Mouse (Mus musculus) lung, embryonic 14.5 days (tissue): ENCODE data around the gene Dand5. TPM values are rescaled to one million over a fixed set of nuclear protein-coding genes. Genes with fewer than 3 reads are reported as not detected.
A peak's percentile ranks its signal among the peaks of the same experiment; 100 is the strongest.

ENCODE experiments used
- ATAC-seq: fragments of 200-750 bp; cut with Nextera tagmentation; 2 replicates; pipeline ENCODE4 v1.8.0; 2017; ENCODE audit warnings: mild to moderate bottlenecking, moderate TSS enrichment, moderate library complexity; ENCODE audit not compliant: insufficient read depth
- DNase-seq: peaks from one replicate; pipeline ENCODE4 v3.0.0-alpha.2; 2015
- H3K27ac ChIP-seq: fragments of 300-500 bp; sonication (generic); 2 replicates; pipeline ENCODE4 v1.5.1; 2014; ENCODE audit warnings: low read depth, mild to moderate bottlenecking, moderate library complexity
- H3K27me3 ChIP-seq: fragments of 300-500 bp; sonication (generic); 2 replicates; pipeline ENCODE4 v1.6.1; 2014; ENCODE audit warnings: low read length, control low read depth; ENCODE audit not compliant: insufficient read depth
- H3K36me3 ChIP-seq: fragments of 300-500 bp; sonication (generic); 2 replicates; pipeline ENCODE4 v1.6.1; 2014; ENCODE audit warnings: control low read depth; ENCODE audit not compliant: insufficient read depth
- H3K4me1 ChIP-seq: fragments of 300-500 bp; sonication (generic); 2 replicates; pipeline ENCODE4 v1.6.1; 2014; ENCODE audit warnings: antibody characterized with exemption, control low read depth; ENCODE audit not compliant: insufficient read depth
- H3K4me2 ChIP-seq: fragments of 300-500 bp; sonication (generic); 2 replicates; pipeline ENCODE4 v1.6.1; 2014; ENCODE audit warnings: mild to moderate bottlenecking
- H3K4me3 ChIP-seq: fragments of 300-500 bp; sonication (generic); 2 replicates; pipeline ENCODE4 v1.5.1; 2014; ENCODE audit warnings: low read depth, low read length
- H3K9ac ChIP-seq: fragments of 300-500 bp; sonication (generic); 2 replicates; pipeline ENCODE4 v1.6.1; 2014
- H3K9me3 ChIP-seq: fragments of 300-500 bp; sonication (generic); 2 replicates; pipeline ENCODE4 v1.6.1; 2016; ENCODE audit warnings: low read depth, low read length, control low read depth
- CTCF ChIP-seq: IDR thresholded peaks from 2 replicates; pipeline ENCODE4 v1.5.1; 2016; ENCODE audit warnings: antibody characterized with exemption, low read depth
- WGBS: fragments of 180-500 bp; shearing (Covaris S2); extraction: QIAGEN DNeasy Blood & Tissue Kit; methylation state at CpG from one replicate; pipeline ENCODE4 v1.1.7; 2014; 5-methylcytosine and 5-hydroxymethylcytosine counted together
- polyA plus RNA-seq: library from polyadenylated mRNA; unstranded; fragments of >200 nt; fragmentation: Nextera tagmentation; extraction: Ambion mirVana; gene quantifications from 2 replicates; pipeline ENCODE4 v1.2.1, GENCODE M21; 2014

The Dand5 gene
- polyA plus RNA-seq, 1 experiment from 2014 or later = 4.6 TPM

- Histone ChIP-seq H3K4me2 (peak overlapping the region; percentile 59), H3K9ac (no peak overlapping the region; the same call in 1 of the 2 replicates), H3K27ac (no peak overlapping the region), H3K4me3 (peak overlapping the region; percentile 30), H3K9me3 (no peaks in the 10 kb centered on the region), H3K27me3 (peaks cover 8% of the 10 kb centered on the region; the same call in 1 of the 2 replicates), H3K4me1 (peaks cover 3% of the 10 kb centered on the region), H3K36me3 (no peaks in the 10 kb centered on the region)
- WGBS = 20% methylated on average over 10 of the region's 10 CpGs
- ATAC-seq (no peak), DNase-seq (no peak)
- no peak for TF ChIP-seq CTCF
These were observed 11.3 kb downstream of the Dand5 start for GRCm38 (mm10) chr8:84811303-84811702.

DNA sequence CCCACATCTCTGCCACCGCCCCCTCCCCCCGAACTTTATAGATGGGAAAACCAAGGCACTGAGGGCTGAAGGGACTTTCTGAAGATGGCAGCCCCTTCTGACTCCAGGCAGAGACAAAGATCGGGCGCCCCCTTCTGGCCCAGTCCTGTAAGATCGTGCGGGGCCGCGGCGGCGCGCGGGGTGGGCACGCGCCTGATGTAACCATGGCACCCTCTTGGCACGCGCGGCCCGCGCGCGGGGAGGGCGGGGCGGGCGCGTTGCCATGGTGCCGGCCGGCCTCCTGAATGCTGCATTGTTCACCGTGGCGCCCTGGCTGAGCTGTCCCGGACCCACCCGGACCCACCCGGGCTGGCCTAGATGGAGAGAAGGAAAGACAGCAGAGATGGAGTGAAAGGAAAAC, 11.7 kb downstream of the Dand5 start:
- Histone ChIP-seq H3K9me3 (no peaks in the 10 kb centered on the region), H3K9ac (no peak overlapping the region; the same call in 1 of the 2 replicates), H3K36me3 (no peaks in the 10 kb centered on the region), H3K4me2 (peak overlapping the region; percentile 59), H3K27ac (0 out of 2 replicates have a peak overlapping the region, but pooled peaks have one; percentile 18), H3K27me3 (peaks cover 8% of the 10 kb centered on the region; the same call in 1 of the 2 replicates), H3K4me3 (peak overlapping the region; percentile 30), H3K4me1 (peaks cover 3% of the 10 kb centered on the region)
- peak; percentile 84 for TF ChIP-seq CTCF
- WGBS = 1% methylated on average over 32 of the region's 32 CpGs
- DNase-seq (peak; percentile 96), ATAC-seq (peak; percentile 79)

GRCm38 (mm10) chr8:84809941-84810280, 12.7 kb downstream of the Dand5 start:
- H3K9me3 ChIP-seq = no peaks in the 10 kb centered on the region
- no peak overlapping the region for H3K4me3 ChIP-seq
- no peak overlapping the region for H3K4me2 ChIP-seq
- DNase-seq (no peak), ATAC-seq (no peak)
- no peak overlapping the region for H3K9ac ChIP-seq
- H3K27ac ChIP-seq = no peak overlapping the region
- peaks cover 3% of the 10 kb centered on the region for H3K4me1 ChIP-seq
- peaks cover 11% of the 10 kb centered on the region; the same call in 1 of the 2 replicates for H3K27me3 ChIP-seq
- H3K36me3 ChIP-seq = no peaks in the 10 kb centered on the region
- no peak for TF ChIP-seq CTCF
- WGBS = 74% methylated on average over 5 of the region's 5 CpGs

DNA sequence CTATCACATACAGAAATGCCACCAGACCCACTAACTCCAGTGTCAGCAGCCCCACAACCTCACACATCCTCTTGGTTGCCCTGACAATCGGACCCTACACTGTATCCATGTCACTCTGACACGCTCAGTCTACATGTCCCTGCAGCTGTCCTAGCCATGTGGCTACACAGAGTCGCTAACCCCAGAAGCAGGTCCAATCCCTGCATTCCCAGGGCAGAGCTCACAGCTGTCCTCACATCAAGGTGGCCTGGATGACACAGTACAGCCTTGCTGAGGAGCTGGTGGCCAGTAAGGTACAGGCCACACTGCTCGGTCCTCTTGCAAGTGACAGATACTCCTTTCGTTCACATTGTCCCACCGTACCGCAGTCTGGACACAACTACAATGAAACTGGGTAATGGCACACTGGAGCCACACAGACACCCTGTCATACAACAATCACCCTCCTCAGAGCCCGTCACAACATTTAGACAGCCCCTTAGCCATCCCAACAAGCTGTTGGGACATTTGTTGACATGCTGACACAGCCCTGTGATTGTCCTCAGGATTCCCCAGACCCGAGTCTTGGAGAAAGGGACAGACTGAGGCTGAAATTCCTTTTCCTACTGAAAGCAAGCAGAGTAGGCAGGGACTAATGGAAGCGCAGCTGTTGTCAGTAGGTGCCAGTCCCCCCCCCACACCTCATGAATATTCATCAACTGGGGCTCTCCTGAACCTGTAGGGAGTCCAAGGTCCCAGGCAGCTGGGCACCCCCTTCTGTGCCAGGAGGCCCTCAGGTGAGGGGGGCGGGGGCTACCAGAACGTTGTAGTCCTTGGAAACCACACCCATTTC, 13.3 kb downstream of the Dand5 start:
- Histone ChIP-seq H3K4me3 (no peak overlapping the region), H3K9me3 (no peaks in the 10 kb centered on the region), H3K27ac (no peak overlapping the region), H3K27me3 (peaks cover 11% of the 10 kb centered on the region; the same call in 1 of the 2 replicates), H3K4me2 (no peak overlapping the region), H3K4me1 (peaks cover 3% of the 10 kb centered on the region), H3K9ac (no peak overlapping the region), H3K36me3 (no peaks in the 10 kb centered on the region)
- no peak for ATAC-seq
- no peak for DNase-seq
- 57% methylated on average over 12 of the region's 12 CpGs for WGBS
- no peak for TF ChIP-seq CTCF

GRCm38 (mm10) chr8:84806031-84806430, 16.6 kb downstream of the Dand5 start:
- TF ChIP-seq CTCF = peak; percentile 32
- Histone ChIP-seq H3K36me3 (no peaks in the 10 kb centered on the region), H3K4me3 (no peak overlapping the region), H3K9ac (no peak overlapping the region), H3K27me3 (peaks cover 3% of the 10 kb centered on the region; the same call in 1 of the 2 replicates), H3K9me3 (no peaks in the 10 kb centered on the region), H3K4me1 (peaks cover 3% of the 10 kb centered on the region), H3K27ac (no peak overlapping the region), H3K4me2 (no peak overlapping the region)
- no peak for DNase-seq
- WGBS = 94% methylated on average over 5 of the region's 5 CpGs
- no peak for ATAC-seq

- Histone ChIP-seq H3K9ac (peak within 1 kb of the TSS; percentile 99), H3K36me3 (peaks cover 13% of the 10 kb centered on the region; the same call in 1 of the 2 replicates), H3K9me3 (no peaks in the 10 kb centered on the region), H3K4me2 (peak within 1 kb of the TSS; percentile 89), H3K27ac (peak within 1 kb of the TSS; percentile 93), H3K4me1 (peaks cover 18% of the 10 kb centered on the region), H3K4me3 (peak within 1 kb of the TSS; percentile 74), H3K27me3 (peaks cover 24% of the 10 kb centered on the region)
- no peak for TF ChIP-seq CTCF
- ATAC-seq (peak; percentile 36), DNase-seq (peak; percentile 80)
- under 1% methylated on average over 84 of the region's 125 CpGs for WGBS
These were observed 22.4 kb downstream of the Dand5 start, which contains the start of gene Nfix for GRCm38 (mm10) chr8:84799999-84800831. Nfix (minus strand) TSS chr8:84800344.
